Mouse (Mus musculus) heart, embryonic 16.5 days (tissue): ENCODE data around the gene Glrx. TPM values are rescaled to one million over a fixed set of nuclear protein-coding genes. Genes with fewer than 3 reads are reported as not detected.

ENCODE experiments used
- ATAC-seq: fragments of 200-750 bp; cut with Nextera tagmentation; replicated peaks from 2 replicates; pipeline ENCODE4 v1.8.0; 2017; ENCODE audit warnings: moderate number of reproducible peaks; ENCODE audit not compliant: insufficient read depth, low FRiP score; ENCODE audit errors: extremely low read depth
- H3K27ac ChIP-seq: fragments of 300-500 bp; sonication (generic); 2 replicates; pipeline ENCODE4 v1.5.1; 2014; ENCODE audit warnings: mild to moderate bottlenecking, low read length, control low read depth, moderate library complexity
- H3K27me3 ChIP-seq: fragments of 300-500 bp; sonication (generic); 2 replicates; pipeline ENCODE4 v1.6.1; 2014; ENCODE audit warnings: low read length, mixed read lengths; ENCODE audit not compliant: control insufficient read depth, insufficient read depth
- H3K36me3 ChIP-seq: fragments of 300-500 bp; sonication (generic); 2 replicates; pipeline ENCODE4 v1.6.1; 2014; ENCODE audit not compliant: control insufficient read depth, insufficient read depth
- H3K4me1 ChIP-seq: fragments of 300-500 bp; sonication (generic); 2 replicates; pipeline ENCODE4 v1.6.1; 2014; ENCODE audit warnings: low read length, mixed read lengths; ENCODE audit not compliant: control insufficient read depth, insufficient read depth
- H3K4me2 ChIP-seq: fragments of 300-500 bp; sonication (generic); 2 replicates; pipeline ENCODE4 v1.6.1; 2014; ENCODE audit warnings: low read depth, mild to moderate bottlenecking, control low read depth, low read length
- H3K4me3 ChIP-seq: fragments of 300-500 bp; sonication (generic); 2 replicates; pipeline ENCODE4 v1.5.1; 2014; ENCODE audit warnings: mild to moderate bottlenecking, control low read depth, low read length
- H3K9ac ChIP-seq: fragments of 300-500 bp; sonication (generic); 2 replicates; pipeline ENCODE4 v1.6.1; 2014; ENCODE audit warnings: low read length, control low read depth
- H3K9me3 ChIP-seq: fragments of 300-500 bp; sonication (generic); replicated peaks from 2 replicates; pipeline ENCODE4 v1.6.1; 2016; ENCODE audit warnings: low read length; ENCODE audit not compliant: control insufficient read depth
- WGBS: fragments of 180-500 bp; shearing (Covaris S2); extraction: QIAGEN DNeasy Blood & Tissue Kit; methylation state at CpG from one replicate; pipeline ENCODE4 v1.1.7; 2014; 5-methylcytosine and 5-hydroxymethylcytosine counted together
- polyA plus RNA-seq: library from polyadenylated mRNA; unstranded; fragments of >200 nt; fragmentation: Nextera tagmentation; extraction: Ambion mirVana; gene quantifications from 2 replicates; pipeline ENCODE4 v1.2.1, GENCODE M21; 2015

The Glrx gene
- polyA plus RNA-seq, result 125 and 135 TPM in 2 replicates

GRCm38 (mm10) chr13:75839719-75840481, at the start of gene Glrx:
TSS of gene Glrx (plus strand) at chr13:75839868.
- peak within 1 kb of the TSS; percentile 72 for H3K4me3 ChIP-seq
- WGBS, result under 1% methylated on average over 12 of the region's 12 CpGs
- no peaks in the 10 kb centered on the region for H3K9me3 ChIP-seq
- no peaks in the 10 kb centered on the region for H3K36me3 ChIP-seq
- H3K4me2 ChIP-seq, result peak within 1 kb of the TSS; percentile 75
- no peaks in the 10 kb centered on the region for H3K27me3 ChIP-seq
- peak within 1 kb of the TSS; percentile 94 for H3K27ac ChIP-seq
- peak within 1 kb of the TSS; percentile 79 for H3K9ac ChIP-seq
- peaks cover 16% of the 10 kb centered on the region; the same call in 1 of the 2 replicates for H3K4me1 ChIP-seq
- peak; percentile 91 for ATAC-seq

GRCm38 (mm10) chr13:75790550-75791205, 49.0 kb upstream of the Glrx start:
- no peak for ATAC-seq

GRCm38 (mm10) chr13:75793863-75794629, 45.6 kb upstream of the Glrx start:
- H3K36me3 ChIP-seq, result no peaks in the 10 kb centered on the region
- H3K4me2 ChIP-seq, result no peak overlapping the region
- WGBS, result 70% methylated on average over 6 of the region's 6 CpGs
- no peaks in the 10 kb centered on the region for H3K27me3 ChIP-seq
- no peak overlapping the region for H3K27ac ChIP-seq
- H3K4me3 ChIP-seq, result no peak overlapping the region
- ATAC-seq, result no peak
- peaks cover 4% of the 10 kb centered on the region; the same call in 1 of the 2 replicates for H3K4me1 ChIP-seq
- no peaks in the 10 kb centered on the region for H3K9me3 ChIP-seq
- no peak overlapping the region for H3K9ac ChIP-seq

More at GRCm38 (mm10) chr13:75790550-75791205, 49.0 kb upstream of the Glrx start:
- no peaks in the 10 kb centered on the region for H3K9me3 ChIP-seq
- WGBS, result 59% methylated on average over 1 of the region's 1 CpGs
- no peak overlapping the region for H3K4me2 ChIP-seq
- H3K27ac ChIP-seq, result no peak overlapping the region
- no peak overlapping the region for H3K9ac ChIP-seq
- H3K36me3 ChIP-seq, result no peaks in the 10 kb centered on the region
- H3K4me3 ChIP-seq, result no peak overlapping the region
- no peaks in the 10 kb centered on the region for H3K4me1 ChIP-seq
- H3K27me3 ChIP-seq, result no peaks in the 10 kb centered on the region

- Histone ChIP-seq H3K4me2 (peak overlapping the region; percentile 71), H3K4me3 (peak overlapping the region; percentile 50), H3K27ac (peak overlapping the region; percentile 52), H3K4me1 (peaks cover 4% of the 10 kb centered on the region; the same call in 1 of the 2 replicates), H3K9ac (peak overlapping the region; percentile 56), H3K36me3 (no peaks in the 10 kb centered on the region), H3K9me3 (no peaks in the 10 kb centered on the region), H3K27me3 (no peaks in the 10 kb centered on the region)
- peak; percentile 98 for ATAC-seq
- 14% methylated on average over 18 of the region's 18 CpGs for WGBS
These were observed 42.1 kb upstream of the Glrx start for GRCm38 (mm10) chr13:75797369-75798141.

GRCm38 (mm10) chr13:75798413-75799302, 41.0 kb upstream of the Glrx start:
- no peaks in the 10 kb centered on the region for H3K36me3 ChIP-seq

GRCm38 (mm10) chr13:75799421-75799820, 40.2 kb upstream of the Glrx start:
- Histone ChIP-seq H3K4me2 (no peak overlapping the region), H3K27me3 (no peaks in the 10 kb centered on the region), H3K4me3 (no peak overlapping the region), H3K4me1 (peaks cover 4% of the 10 kb centered on the region; the same call in 1 of the 2 replicates), H3K27ac (no peak overlapping the region), H3K36me3 (no peaks in the 10 kb centered on the region), H3K9ac (no peak overlapping the region), H3K9me3 (no peaks in the 10 kb centered on the region)
- 91% methylated on average over 3 of the region's 3 CpGs for WGBS
- ATAC-seq, result no peak

More at GRCm38 (mm10) chr13:75798413-75799302, 41.0 kb upstream of the Glrx start:
- H3K4me1 ChIP-seq, result peaks cover 4% of the 10 kb centered on the region; the same call in 1 of the 2 replicates
- no peaks in the 10 kb centered on the region for H3K9me3 ChIP-seq
- WGBS, result 67% methylated on average over 7 of the region's 7 CpGs
- ATAC-seq, result no peak
- H3K4me2 ChIP-seq, result no peak overlapping the region
- H3K9ac ChIP-seq, result no peak overlapping the region
- no peaks in the 10 kb centered on the region for H3K27me3 ChIP-seq
- no peak overlapping the region for H3K27ac ChIP-seq
- no peak overlapping the region for H3K4me3 ChIP-seq

GRCm38 (mm10) chr13:75807969-75808368, 31.7 kb upstream of the Glrx start:
- H3K36me3 ChIP-seq, result no peaks in the 10 kb centered on the region
- H3K4me3 ChIP-seq, result no peak overlapping the region
- no peaks in the 10 kb centered on the region for H3K9me3 ChIP-seq
- no peaks in the 10 kb centered on the region for H3K4me1 ChIP-seq
- no peak overlapping the region for H3K27ac ChIP-seq
- H3K4me2 ChIP-seq, result no peak overlapping the region
- H3K27me3 ChIP-seq, result no peaks in the 10 kb centered on the region
- H3K9ac ChIP-seq, result no peak overlapping the region
- WGBS, result 86% methylated on average over 1 of the region's 1 CpGs
- no peak for ATAC-seq

GRCm38 (mm10) chr13:75809957-75810356, 29.7 kb upstream of the Glrx start:
- Histone ChIP-seq H3K4me1 (no peaks in the 10 kb centered on the region), H3K27me3 (no peaks in the 10 kb centered on the region), H3K9me3 (no peaks in the 10 kb centered on the region), H3K36me3 (no peaks in the 10 kb centered on the region), H3K27ac (no peak overlapping the region), H3K4me3 (no peak overlapping the region), H3K4me2 (no peak overlapping the region), H3K9ac (no peak overlapping the region)
- 86% methylated on average over 1 of the region's 1 CpGs for WGBS
- no peak for ATAC-seq
